Mouse (Mus musculus) limb, embryonic 11.5 days (tissue): ENCODE measurements around the gene Rrp12. TPM values are rescaled to one million over a fixed set of nuclear protein-coding genes. Genes with fewer than 3 reads are reported as not detected.
"Not testable (repeated sequence)": the region's sequence is repeated elsewhere in the genome, so short reads cannot be mapped to it uniquely, and the experiment has no call there.

Source experiments
- ATAC-seq: fragments of 200-750 bp; cut with Nextera tagmentation; 2 replicates; pipeline ENCODE4 v1.8.0; 2017; ENCODE audit warnings: low read depth; ENCODE audit not compliant: insufficient number of reproducible peaks, low FRiP score, low TSS enrichment
- DNase-seq: peaks from one replicate; pipeline ENCODE4 v3.0.0-alpha.2; 2015; ENCODE audit warnings: low spot score
- H3K27ac ChIP-seq: fragments of 300-500 bp; sonication (generic); replicated peaks from 2 replicates; pipeline ENCODE4 v1.5.1; 2014; ENCODE audit warnings: low read depth, mild to moderate bottlenecking, low read length
- H3K27me3 ChIP-seq: fragments of 300-500 bp; sonication (generic); 2 replicates; pipeline ENCODE4 v1.6.1; 2014; ENCODE audit warnings: mild to moderate bottlenecking, low read length, mixed read lengths; ENCODE audit not compliant: control insufficient read depth, insufficient read depth
- H3K36me3 ChIP-seq: fragments of 300-500 bp; sonication (generic); 2 replicates; pipeline ENCODE4 v1.6.1; 2014; ENCODE audit warnings: mild to moderate bottlenecking, low read length, moderate library complexity, mixed read lengths; ENCODE audit not compliant: control insufficient read depth, insufficient read depth
- H3K4me1 ChIP-seq: fragments of 300-500 bp; sonication (generic); 2 replicates; pipeline ENCODE4 v1.6.1; 2014; ENCODE audit warnings: low read length, mixed read lengths; ENCODE audit not compliant: control insufficient read depth, insufficient read depth
- H3K4me2 ChIP-seq: fragments of 300-500 bp; sonication (generic); 2 replicates; pipeline ENCODE4 v1.6.1; 2014; ENCODE audit warnings: low read depth, mild to moderate bottlenecking, moderate library complexity; ENCODE audit not compliant: severe bottlenecking
- H3K4me3 ChIP-seq: fragments of 300-500 bp; sonication (generic); 2 replicates; pipeline ENCODE4 v1.5.1; 2014; ENCODE audit warnings: low read depth, low read length
- H3K9ac ChIP-seq: fragments of 300-500 bp; sonication (generic); 2 replicates; pipeline ENCODE4 v1.6.1; 2014; ENCODE audit warnings: mild to moderate bottlenecking, low read length
- H3K9me3 ChIP-seq: fragments of 300-500 bp; sonication (generic); 2 replicates; pipeline ENCODE4 v1.6.1; 2016; ENCODE audit warnings: low read length; ENCODE audit not compliant: control insufficient read depth
- WGBS: fragments of 180-500 bp; shearing (Covaris S2); extraction: QIAGEN DNeasy Blood & Tissue Kit; methylation state at CpG from one replicate; pipeline ENCODE4 v1.1.7; 2014; 5-methylcytosine and 5-hydroxymethylcytosine counted together
- polyA plus RNA-seq: library from polyadenylated mRNA; unstranded; fragments of >200 nt; fragmentation: Nextera tagmentation; extraction: Ambion mirVana; gene quantifications from 2 replicates; pipeline ENCODE4 v1.2.1, GENCODE M21; 2014

Gene Rrp12
- polyA plus RNA-seq, 1 experiment from 2014 or later, result 16.1 TPM

DNA sequence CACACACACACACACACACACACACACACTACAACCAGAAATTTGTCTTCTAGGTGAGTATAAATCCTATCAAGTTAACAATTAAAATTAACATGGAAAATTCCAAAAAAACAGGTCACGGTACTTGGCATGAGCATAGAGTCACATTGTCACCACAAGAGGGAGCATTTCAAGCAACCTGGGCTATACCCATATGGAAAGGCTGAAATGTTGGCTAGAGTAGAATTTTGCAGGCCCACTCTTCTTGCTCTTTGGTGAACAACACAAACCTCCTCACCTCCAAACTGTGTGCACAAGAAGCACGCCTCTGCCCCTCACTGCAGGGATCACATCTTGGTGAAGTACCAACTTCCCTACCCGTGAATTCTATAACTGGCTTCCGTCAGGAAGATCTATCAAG lies 2.9 kb upstream of the Rrp12 start:
- no peak overlapping the region for H3K4me3 ChIP-seq
- no peaks in the 10 kb centered on the region for H3K4me1 ChIP-seq
- ATAC-seq (no peak), DNase-seq (peak; percentile 43)
- H3K27ac ChIP-seq, result no peak overlapping the region
- H3K27me3 ChIP-seq, result no peaks in the 10 kb centered on the region
- H3K36me3 ChIP-seq, result no peaks in the 10 kb centered on the region
- H3K9ac ChIP-seq, result no peak overlapping the region
- H3K4me2 ChIP-seq, result no peak overlapping the region
- WGBS, result 51% methylated on average over 4 of the region's 4 CpGs
- no peaks in the 10 kb centered on the region for H3K9me3 ChIP-seq

DNA sequence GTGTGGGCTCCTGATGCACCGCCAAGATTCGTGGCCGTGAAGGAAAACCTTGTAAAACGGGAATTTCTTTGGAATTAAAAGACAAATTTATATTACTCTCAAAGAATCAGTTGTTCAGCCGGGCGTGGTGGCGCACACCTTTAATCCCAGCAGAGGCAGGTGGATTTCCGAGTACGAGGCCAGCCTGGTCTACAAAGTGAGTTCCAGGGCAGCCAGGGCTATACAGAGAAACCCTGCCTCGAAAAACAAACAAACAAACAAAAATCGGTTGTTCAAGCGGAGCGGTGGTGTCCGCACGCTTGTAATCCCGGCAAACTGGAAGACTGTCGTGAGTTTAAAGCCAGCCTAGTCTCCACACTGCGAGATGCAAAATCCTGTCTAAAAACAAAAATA lies 342 bp upstream of the Rrp12 start:
- H3K36me3 ChIP-seq, result no peaks in the 10 kb centered on the region
- ATAC-seq, result 0 out of 2 replicates have a peak, but pooled peaks have one; percentile 21
- no peaks in the 10 kb centered on the region for H3K4me1 ChIP-seq
- no peak overlapping the region for H3K9ac ChIP-seq
- H3K4me2 ChIP-seq, result peak overlapping the region; percentile 77
- WGBS, result 21% methylated on average over 18 of the region's 18 CpGs
- no peak for DNase-seq
- H3K27me3 ChIP-seq, result no peaks in the 10 kb centered on the region
- no peak overlapping the region for H3K27ac ChIP-seq
- H3K4me3 ChIP-seq, result peak overlapping the region; percentile 58
- no peaks in the 10 kb centered on the region for H3K9me3 ChIP-seq

DNA sequence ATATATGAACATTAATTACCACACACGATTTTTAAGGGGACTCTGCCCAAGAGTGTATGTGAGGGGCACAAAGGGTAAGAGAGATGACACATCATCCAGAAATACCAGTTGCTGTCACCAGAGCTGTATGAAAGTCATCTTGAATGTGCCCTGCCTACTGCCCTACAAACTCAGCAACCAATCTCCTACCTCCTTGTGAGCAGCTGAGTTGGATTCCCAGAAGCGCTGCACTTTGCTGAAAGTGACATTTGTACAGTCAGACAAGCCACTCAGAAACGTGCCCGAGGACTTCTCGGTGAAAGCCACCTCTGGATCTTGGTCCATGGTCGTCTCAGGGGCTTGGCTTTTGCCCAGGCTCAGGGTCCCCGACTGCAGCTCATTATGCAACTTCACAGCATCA lies 1.0 kb downstream of the Rrp12 start:
- Histone ChIP-seq H3K9ac (no peak overlapping the region), H3K4me1 (no peaks in the 10 kb centered on the region), H3K4me2 (peak overlapping the region; percentile 77; the same call in 1 of the 2 replicates), H3K27ac (no peak overlapping the region), H3K4me3 (peak overlapping the region; percentile 58; the same call in 1 of the 2 replicates), H3K36me3 (0 out of 2 replicates have a peak, but pooled peaks cover 2% of the 10 kb centered on the region), H3K9me3 (no peaks in the 10 kb centered on the region), H3K27me3 (no peaks in the 10 kb centered on the region)
- WGBS, result 52% methylated on average over 7 of the region's 7 CpGs
- ATAC-seq (no peak), DNase-seq (no peak)

DNA sequence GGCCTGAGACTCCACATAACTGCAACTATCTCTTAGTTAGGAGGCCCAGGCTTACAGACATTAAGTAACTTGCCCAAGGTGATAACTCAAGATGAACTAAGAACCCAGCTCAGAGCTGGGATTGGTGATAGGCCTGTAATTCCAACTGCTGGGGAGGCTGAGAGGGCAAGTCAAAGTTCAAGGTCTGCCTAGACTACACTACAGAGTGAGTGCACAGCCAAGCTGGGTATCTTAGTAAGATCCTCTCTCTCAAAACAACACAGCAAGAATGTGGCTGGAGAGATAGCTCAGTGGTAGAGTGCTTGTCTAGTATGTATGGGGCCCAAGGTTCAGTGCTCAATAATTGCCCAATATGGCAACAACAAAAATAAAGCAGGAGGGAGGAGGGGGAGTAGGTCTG lies 7.8 kb downstream of the Rrp12 start:
- H3K27me3 ChIP-seq, result no peaks in the 10 kb centered on the region
- ATAC-seq (no peak), DNase-seq (no peak)
- no peak overlapping the region for H3K9ac ChIP-seq
- H3K4me3 ChIP-seq, result no peak overlapping the region
- H3K27ac ChIP-seq, result no peak overlapping the region
- H3K4me1 ChIP-seq, result no peaks in the 10 kb centered on the region
- no peak overlapping the region for H3K4me2 ChIP-seq
- peaks cover 11% of the 10 kb centered on the region; the same call in 1 of the 2 replicates for H3K36me3 ChIP-seq
- H3K9me3 ChIP-seq, result no peaks in the 10 kb centered on the region

DNA sequence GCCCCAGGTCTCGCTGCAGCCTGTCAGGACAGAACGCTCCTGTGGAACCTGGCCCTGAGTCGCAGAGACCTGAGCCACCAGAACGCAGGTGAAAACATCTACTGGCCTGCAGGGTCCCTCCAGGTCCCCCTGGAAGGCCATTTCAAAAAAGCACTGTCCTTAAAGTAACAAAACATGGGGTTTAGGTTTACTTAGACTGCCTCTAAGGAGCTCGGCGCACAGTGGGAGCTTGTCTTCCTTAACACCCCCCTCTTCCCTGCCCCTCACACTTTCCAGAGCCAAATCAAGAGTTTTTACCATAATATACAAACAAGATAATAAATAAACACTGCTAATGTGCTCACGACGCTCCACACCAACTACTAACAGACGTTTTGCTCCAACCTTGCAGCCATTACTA lies 12.1 kb downstream of the Rrp12 start:
- WGBS, result 89% methylated on average over 9 of the region's 9 CpGs
- no peak for ATAC-seq

DNA sequence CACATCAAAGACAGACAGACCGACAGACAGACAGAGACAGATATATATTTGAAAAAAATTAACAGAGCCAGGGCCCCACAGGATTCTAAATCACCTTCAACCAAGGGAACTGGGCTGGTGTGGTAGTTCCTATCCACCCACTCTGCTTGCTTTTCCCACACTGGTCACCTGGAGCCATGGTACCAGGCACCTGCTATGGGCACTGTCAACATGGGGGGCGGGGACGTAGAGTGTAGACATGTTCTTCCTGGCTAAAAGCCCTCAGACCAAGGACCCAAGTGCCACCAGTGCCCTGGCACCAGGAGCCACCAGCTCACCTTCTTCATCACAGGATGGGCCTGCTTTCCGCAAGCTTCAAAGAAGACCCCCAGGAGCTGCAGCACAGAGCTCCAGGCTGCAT lies 14.1 kb downstream of the Rrp12 start:
- no peak for DNase-seq
- Histone ChIP-seq H3K9ac (no peak overlapping the region), H3K4me2 (no peak overlapping the region), H3K4me1 (no peaks in the 10 kb centered on the region), H3K4me3 (no peak overlapping the region), H3K27ac (no peak overlapping the region), H3K36me3 (peaks cover 15% of the 10 kb centered on the region; the same call in 1 of the 2 replicates), H3K27me3 (no peaks in the 10 kb centered on the region), H3K9me3 (no peaks in the 10 kb centered on the region)
- ATAC-seq, result no peak
- WGBS, result 94% methylated on average over 4 of the region's 4 CpGs

More for the DNA sequence above, 12.1 kb downstream of the Rrp12 start:
- Histone ChIP-seq H3K27me3 (no peaks in the 10 kb centered on the region), H3K9ac (no peak overlapping the region), H3K4me3 (no peak overlapping the region), H3K9me3 (no peaks in the 10 kb centered on the region), H3K4me1 (no peaks in the 10 kb centered on the region), H3K27ac (no peak overlapping the region), H3K4me2 (no peak overlapping the region), H3K36me3 (peaks cover 9% of the 10 kb centered on the region; the same call in 1 of the 2 replicates)
- DNase-seq, result no peak

DNA sequence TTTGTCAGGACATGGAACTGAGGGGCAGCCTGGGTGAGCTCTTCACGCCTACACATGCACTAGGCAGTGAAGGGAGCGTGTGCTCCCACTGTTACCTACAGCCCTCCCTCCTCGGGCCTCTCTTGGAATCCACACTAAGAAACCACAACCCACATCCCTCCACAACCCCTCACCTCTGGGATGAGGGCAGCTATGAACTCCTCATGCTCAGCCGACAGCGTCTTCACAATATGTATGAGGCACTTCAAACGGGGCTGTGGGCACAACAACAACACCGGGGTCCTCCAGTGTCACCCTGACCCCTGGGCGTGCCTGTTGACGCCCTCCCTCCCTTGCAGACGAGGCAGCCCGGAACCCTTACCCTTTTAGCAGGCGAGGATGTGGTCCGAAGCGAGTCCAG lies 21.6 kb downstream of the Rrp12 start:
- H3K9ac ChIP-seq, result no peak overlapping the region
- 92% methylated on average over 14 of the region's 14 CpGs for WGBS

DNA sequence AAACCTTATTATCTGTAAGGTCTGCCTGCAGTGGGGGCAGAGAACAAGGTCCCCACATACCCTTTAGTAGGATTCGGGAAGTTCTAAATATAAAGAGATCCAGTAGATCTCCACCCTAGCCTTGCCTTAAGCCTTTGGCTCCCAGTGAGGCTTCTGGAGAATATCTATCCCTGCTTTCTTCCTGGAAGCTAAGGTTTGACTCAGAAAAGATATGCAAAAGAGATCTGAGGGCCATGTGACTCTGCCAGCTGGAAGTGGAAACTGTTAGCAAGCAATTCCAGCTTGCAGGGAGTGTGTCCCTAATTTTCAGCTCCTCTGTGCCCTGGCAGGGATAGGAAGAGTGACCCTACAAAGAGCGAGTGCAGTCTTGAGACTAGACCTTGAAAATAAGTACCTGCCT lies 23.7 kb downstream of the Rrp12 start:
- Histone ChIP-seq H3K4me2 (no peak overlapping the region), H3K4me3 (no peak overlapping the region), H3K27me3 (no peaks in the 10 kb centered on the region), H3K36me3 (peaks cover 10% of the 10 kb centered on the region; the same call in 1 of the 2 replicates), H3K4me1 (no peaks in the 10 kb centered on the region), H3K9me3 (no peaks in the 10 kb centered on the region), H3K9ac (no peak overlapping the region), H3K27ac (no peak overlapping the region)
- ATAC-seq (no peak), DNase-seq (no peak)
- WGBS, result 86% methylated on average over 2 of the region's 2 CpGs

More for the DNA sequence above, 21.6 kb downstream of the Rrp12 start:
- H3K4me2 ChIP-seq, result no peak overlapping the region
- no peak for ATAC-seq
- H3K9me3 ChIP-seq, result no peaks in the 10 kb centered on the region
- peaks cover 12% of the 10 kb centered on the region; the same call in 1 of the 2 replicates for H3K36me3 ChIP-seq
- DNase-seq, result no peak
- H3K27ac ChIP-seq, result no peak overlapping the region
- no peaks in the 10 kb centered on the region for H3K4me1 ChIP-seq
- H3K4me3 ChIP-seq, result no peak overlapping the region
- no peaks in the 10 kb centered on the region for H3K27me3 ChIP-seq

DNA sequence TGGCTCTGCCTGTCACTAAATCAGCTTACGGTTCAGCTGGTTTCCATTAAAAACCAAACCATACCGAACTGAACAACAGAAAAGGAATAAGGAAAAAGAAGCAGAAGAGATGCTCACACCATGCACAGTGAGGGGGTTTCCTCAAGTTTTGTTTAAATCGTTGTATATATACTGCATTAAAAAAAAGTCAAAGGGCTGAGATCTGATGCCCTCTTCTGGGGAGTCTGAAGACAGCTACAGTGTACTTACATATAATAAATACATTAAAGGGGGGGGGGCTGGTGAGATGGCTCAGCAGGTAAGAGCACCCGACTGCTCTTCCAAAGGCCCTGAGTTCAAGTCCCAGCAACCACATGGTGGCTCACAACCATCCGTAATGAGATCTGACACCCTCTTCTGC lies 26.0 kb downstream of the Rrp12 start:
- H3K36me3 ChIP-seq, result peaks cover 13% of the 10 kb centered on the region
- H3K4me3 ChIP-seq, DNase-seq, H3K9me3 ChIP-seq, ATAC-seq, H3K27ac ChIP-seq, H3K9ac ChIP-seq, H3K4me2 ChIP-seq, H3K4me1 ChIP-seq, H3K27me3 ChIP-seq: not testable (repeated sequence)
- WGBS, result 91% methylated on average over 5 of the region's 5 CpGs
